Mouse (Mus musculus): Measurements from ENCODE around the gene Emc4.

The Emc4 gene

GRCm38 (mm10) chr2:112337211-112337610 lies 30.6 kb downstream of the Emc4 start:
- no peak for DNase-seq (ENCODE audit: low spot score)

DNA sequence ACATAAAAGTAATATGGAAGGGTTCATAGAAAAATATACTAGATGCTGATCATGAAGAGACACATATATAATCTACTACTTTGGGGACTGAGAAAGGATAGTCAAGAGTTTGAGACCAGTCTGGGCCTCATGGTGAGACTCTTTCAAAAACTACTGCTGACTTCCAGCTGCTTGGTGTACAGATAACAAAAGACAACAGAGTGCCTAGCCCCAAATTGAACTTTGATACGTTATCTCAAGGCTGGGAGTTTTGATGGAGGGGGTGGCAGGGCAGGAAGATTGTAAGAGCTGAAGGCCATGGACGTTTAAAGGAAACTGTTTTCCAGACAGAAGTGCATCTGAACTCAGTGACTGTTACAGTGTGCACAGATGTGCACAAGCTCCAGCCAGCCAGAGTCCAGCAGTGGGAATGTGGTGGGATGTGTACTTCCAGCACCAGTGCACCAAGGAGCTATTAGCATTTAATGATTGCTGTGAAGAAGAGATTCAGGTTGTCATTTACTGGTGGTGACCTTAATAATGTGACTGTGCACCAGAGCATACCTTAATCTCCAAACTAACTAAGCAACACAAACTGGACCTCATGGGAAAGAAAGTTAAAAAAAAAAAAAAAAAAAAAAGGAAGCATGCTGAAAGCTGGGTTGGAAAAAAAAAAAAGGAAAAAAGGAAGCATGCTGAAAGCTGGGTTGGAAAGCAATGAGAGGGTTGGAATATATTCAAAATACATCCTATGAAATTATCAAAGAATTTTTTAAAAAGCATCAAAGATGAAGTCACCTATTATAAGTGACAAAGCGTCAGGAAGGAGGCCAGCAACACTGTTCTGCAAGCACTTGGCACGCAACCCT lies 35.6 kb downstream of the Emc4 start:
- no peak for DNase-seq (ENCODE audit: low spot score)

DNA sequence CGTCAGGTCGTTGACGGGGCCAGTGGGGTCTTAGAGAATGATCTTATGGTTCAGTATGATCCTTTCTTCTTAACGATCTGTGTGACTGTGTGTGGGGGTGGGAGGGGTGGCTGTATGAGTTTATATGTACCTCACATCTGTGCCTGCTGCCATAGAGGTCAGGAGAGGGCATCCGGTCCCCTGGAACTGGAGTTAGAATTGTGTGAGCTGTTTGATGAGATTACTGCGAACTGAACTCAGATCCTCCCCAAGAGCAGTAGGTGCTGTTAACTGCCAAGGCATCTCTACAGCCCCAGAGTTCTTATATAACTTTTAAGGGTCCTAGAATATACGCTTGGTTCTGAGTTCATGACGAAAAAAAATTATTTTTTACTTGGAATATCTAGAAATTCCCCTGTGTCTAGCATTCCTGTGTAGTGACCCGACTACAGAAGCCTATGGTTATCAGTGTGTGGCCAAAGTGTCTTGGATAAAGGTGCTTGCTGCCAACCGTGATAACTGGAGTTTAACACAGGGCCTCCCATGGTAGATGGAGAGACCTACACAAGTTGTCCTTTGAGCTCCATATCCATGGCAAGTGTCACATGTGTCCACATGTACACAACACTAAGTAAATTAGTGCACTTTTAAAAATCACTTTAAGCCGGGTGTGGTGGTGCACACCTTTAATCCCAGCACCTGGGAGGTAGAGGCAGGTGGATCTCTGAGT lies 39.6 kb downstream of the Emc4 start:
- DNase-seq (ENCODE audit: low spot score): no peak

GRCm38 (mm10) chr2:112318905-112319304 lies 48.9 kb downstream of the Emc4 start:
- no peak for DNase-seq (ENCODE audit: low spot score)

- no peak for DNase-seq (ENCODE audit: low spot score)
These were observed 49.6 kb downstream of the Emc4 start for GRCm38 (mm10) chr2:112318227-112318626.

DNA sequence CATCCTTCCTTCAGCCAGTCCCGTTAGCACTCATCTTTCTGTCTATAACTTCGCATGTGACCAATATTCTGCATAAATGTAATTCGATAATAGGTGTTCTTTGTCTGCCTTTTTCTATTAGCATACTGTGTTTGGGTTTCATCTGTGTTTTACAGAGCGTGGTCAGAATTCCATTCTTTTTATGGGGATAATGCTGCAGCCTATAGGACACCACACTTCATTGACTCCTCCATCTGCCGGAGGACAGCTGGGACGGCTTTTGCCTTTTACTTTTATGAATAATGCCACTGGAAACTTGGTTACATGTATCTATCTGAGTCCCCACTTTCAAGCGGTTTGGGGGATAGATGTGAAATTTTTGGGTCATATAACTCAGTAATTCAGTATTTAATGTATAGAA lies 52.2 kb downstream of the Emc4 start:
- no peak for DNase-seq (ENCODE audit: low spot score)
